Mouse (Mus musculus): Measurements from ENCODE around the gene 1500009C09Rik. TPM values are rescaled to one million over a fixed set of nuclear protein-coding genes. Genes with fewer than 3 reads are reported as not detected.

Gene 1500009C09Rik
- total and polyA plus RNA-seq, 3 experiments, result not detected

GRCm38 (mm10) chr15:82206365-82207104 lies 45.7 kb upstream of the 1500009C09Rik start:
- Histone ChIP-seq H3K4me3 (replicated peaks in 1 of 3; ENCODE audit: low read depth in 2 of 3, low read length in 2 of 3, poor library complexity in 1 of 3) (no peak overlapping the region), H3K79me2 (replicated peaks; ENCODE audit: control insufficient read depth, extremely low read depth, insufficient read depth, poor library complexity, severe bottlenecking) (peaks cover 38% of the 10 kb centered on the region), H3K9ac (ENCODE audit: insufficient read depth, low read depth) (no peak overlapping the region), H3K27me3 (replicated peaks) (no peaks in the 10 kb centered on the region), H3K36me3 (replicated peaks in 1 of 2; ENCODE audit: control insufficient read depth in 1 of 2, insufficient read depth in 1 of 2, low read length in 1 of 2) (peaks cover 64 to 87% of the 10 kb centered on the region in 2 experiments), H3K4me1 (ENCODE audit: control insufficient read depth in 1 of 2, insufficient read depth in 2 of 2) (peaks cover 12 to 54% of the 10 kb centered on the region in 2 experiments; a peak in 3 of 4 replicates), H3K9me3 (replicated peaks; ENCODE audit: low read length) (peaks cover 9% of the 10 kb centered on the region), H3K4me2 (ENCODE audit: insufficient read depth, low read depth, poor library complexity, severe bottlenecking) (no peak overlapping the region), H3K27ac (ENCODE audit: insufficient read depth, low read depth) (peak overlapping the region; percentile 25; the same call in 1 of the 2 replicates)
- dilution Hi-C loops (cut with MboI; ENCODE audit: extremely low pct_ligation_motif_present, extremely low pct_unique_long_range_greater_than_20kb, low sequenced_read_pairs) (no loop called here), in situ Hi-C loops (cut with MboI; ENCODE audit: low pct_ligation_motif_present, low pct_unique_long_range_greater_than_20kb, low sequenced_read_pairs) (no loop called here)
- TF ChIP-seq MYC (IDR thresholded peaks at IDR 0.05; ENCODE audit: low read depth, low read length), result no peak
- peak; percentile 25; the same call in 1 of the 2 replicates for TF ChIP-seq POLR2AphosphoS2 (IDR thresholded peaks at IDR 0.05; ENCODE audit: low read depth, low read length)
- TF ChIP-seq POLR2A (IDR thresholded peaks at IDR 0.05; ENCODE audit: low read depth, low read length), result peak; percentile 29; the same call in 1 of the 2 replicates
- TF ChIP-seq PAX5 (IDR thresholded peaks at IDR 0.05; ENCODE audit: low read length), result no peak
- no peak for TF ChIP-seq USF1 (IDR thresholded peaks at IDR 0.05; ENCODE audit: low read depth, low read length)
- no peak for TF ChIP-seq RAD21 (IDR thresholded peaks at IDR 0.05; ENCODE audit: low read depth, low read length)
- peak; percentile 2; the same call in 1 of the 2 replicates for TF ChIP-seq SMC3 (IDR thresholded peaks at IDR 0.05; ENCODE audit: low read depth, low read length)
- no peak for TF ChIP-seq MEF2A (IDR thresholded peaks at IDR 0.05; ENCODE audit: borderline replicate concordance, low read depth, low read length)
- DNase-seq (ENCODE audit: extremely low read depth), result no peak

- DNase-seq (ENCODE audit: extremely low read depth), result no peak
- H3K4me2 ChIP-seq (ENCODE audit: insufficient read depth, low read depth, poor library complexity, severe bottlenecking), result no peak overlapping the region
- TF ChIP-seq ZC3H11A (IDR thresholded peaks at IDR 0.05; ENCODE audit: low read depth, low read length), result no peak
- TF ChIP-seq USF1 (IDR thresholded peaks at IDR 0.05; ENCODE audit: low read depth, low read length), result no peak
- no peak for TF ChIP-seq ZKSCAN1 (IDR thresholded peaks at IDR 0.05; ENCODE audit: borderline replicate concordance, low read depth, low read length)
- TF ChIP-seq SIN3A (IDR thresholded peaks at IDR 0.05; ENCODE audit: low read length), result no peak
- no peak for TF ChIP-seq ELF1 (IDR thresholded peaks at IDR 0.05; ENCODE audit: low read depth, low read length)
- no peak for TF ChIP-seq PAX5 (IDR thresholded peaks at IDR 0.05; ENCODE audit: low read length)
- TF ChIP-seq TCF12 (IDR thresholded peaks at IDR 0.05; ENCODE audit: low read depth, low read length), result no peak
- TF ChIP-seq HCFC1 (IDR thresholded peaks at IDR 0.05; ENCODE audit: low read depth, low read length), result no peak
- no peak for TF ChIP-seq MAX (IDR thresholded peaks at IDR 0.05; ENCODE audit: low read length)
- TF ChIP-seq RAD21 (IDR thresholded peaks at IDR 0.05; ENCODE audit: low read depth, low read length), result no peak
- no peak; the same call in 1 of the 2 replicates for TF ChIP-seq POLR2AphosphoS2 (IDR thresholded peaks at IDR 0.05; ENCODE audit: low read depth, low read length)
- no peak for TF ChIP-seq MAFK (IDR thresholded peaks at IDR 0.05; ENCODE audit: insufficient replicate concordance, low read length)
- no peak for TF ChIP-seq ZMIZ1 (IDR thresholded peaks at IDR 0.05; ENCODE audit: low read depth, low read length)
- dilution Hi-C loops (cut with MboI; ENCODE audit: extremely low pct_ligation_motif_present, extremely low pct_unique_long_range_greater_than_20kb, low sequenced_read_pairs) (no loop called here), in situ Hi-C loops (cut with MboI; ENCODE audit: low pct_ligation_motif_present, low pct_unique_long_range_greater_than_20kb, low sequenced_read_pairs) (no loop called here)
- H3K9me3 ChIP-seq (replicated peaks; ENCODE audit: low read length), result peaks cover 9% of the 10 kb centered on the region
- H3K4me1 ChIP-seq (ENCODE audit: control insufficient read depth in 1 of 2, insufficient read depth in 2 of 2), result peaks cover 12 to 54% of the 10 kb centered on the region in 2 experiments; a peak in 3 of 4 replicates
- no peak overlapping the region for H3K27ac ChIP-seq (ENCODE audit: insufficient read depth, low read depth)
- H3K79me2 ChIP-seq (replicated peaks; ENCODE audit: control insufficient read depth, extremely low read depth, insufficient read depth, poor library complexity, severe bottlenecking), result peaks cover 43% of the 10 kb centered on the region
- no peak overlapping the region for H3K9ac ChIP-seq (ENCODE audit: insufficient read depth, low read depth)
- no peaks in the 10 kb centered on the region for H3K27me3 ChIP-seq (replicated peaks)
- H3K36me3 ChIP-seq (replicated peaks in 1 of 2; ENCODE audit: control insufficient read depth in 1 of 2, insufficient read depth in 1 of 2, low read length in 1 of 2), result peaks cover 59 to 81% of the 10 kb centered on the region in 2 experiments
- H3K4me3 ChIP-seq (replicated peaks in 1 of 3; ENCODE audit: low read depth in 2 of 3, low read length in 2 of 3, poor library complexity in 1 of 3), result no peak overlapping the region
Measured at GRCm38 (mm10) chr15:82207105-82207459, 45.1 kb upstream of the 1500009C09Rik start.
